Mouse (Mus musculus): ENCODE results near the gene Clcn6. TPM values are rescaled to one million over a fixed set of nuclear protein-coding genes. Genes with fewer than 3 reads are reported as not detected.
"Not testable (repeated sequence)": the region's sequence is repeated elsewhere in the genome, so short reads cannot be mapped to it uniquely, and the experiment has no call there.

The Clcn6 gene
- total RNA-seq, 2 experiments from 2014 or later: 60.1 to 61.1 TPM

DNA sequence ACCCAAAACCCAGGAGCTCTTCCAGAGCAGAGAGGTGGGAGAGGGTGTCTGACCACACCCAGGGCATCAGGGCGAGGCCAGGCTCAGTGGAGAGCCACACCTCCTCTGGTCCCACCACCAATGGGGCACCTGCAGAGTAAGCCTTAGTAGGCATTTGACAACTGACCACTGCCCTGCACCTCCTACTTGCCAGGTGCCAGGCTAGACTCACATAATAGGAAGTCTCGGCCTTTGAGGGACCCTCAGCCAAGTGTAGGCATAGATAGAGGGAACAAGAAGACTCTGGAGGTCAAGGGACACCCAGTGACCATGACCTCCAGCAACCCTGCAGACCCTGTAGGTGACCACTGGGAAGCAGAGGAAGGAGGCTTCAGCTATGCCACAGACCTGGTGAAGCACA, 5.5 kb upstream of the Clcn6 start:
- no peak for DNase-seq (ENCODE audit: low spot score in 2 of 2)
- intact Hi-C loops (cut with DNase I): no loop called here

- DNase-seq (ENCODE audit: low spot score in 2 of 2); intact Hi-C loops (cut with DNase I): not testable (repeated sequence)
Observed at GRCm38 (mm10) chr4:148043327-148043726, 4.7 kb upstream of the Clcn6 start.

DNA sequence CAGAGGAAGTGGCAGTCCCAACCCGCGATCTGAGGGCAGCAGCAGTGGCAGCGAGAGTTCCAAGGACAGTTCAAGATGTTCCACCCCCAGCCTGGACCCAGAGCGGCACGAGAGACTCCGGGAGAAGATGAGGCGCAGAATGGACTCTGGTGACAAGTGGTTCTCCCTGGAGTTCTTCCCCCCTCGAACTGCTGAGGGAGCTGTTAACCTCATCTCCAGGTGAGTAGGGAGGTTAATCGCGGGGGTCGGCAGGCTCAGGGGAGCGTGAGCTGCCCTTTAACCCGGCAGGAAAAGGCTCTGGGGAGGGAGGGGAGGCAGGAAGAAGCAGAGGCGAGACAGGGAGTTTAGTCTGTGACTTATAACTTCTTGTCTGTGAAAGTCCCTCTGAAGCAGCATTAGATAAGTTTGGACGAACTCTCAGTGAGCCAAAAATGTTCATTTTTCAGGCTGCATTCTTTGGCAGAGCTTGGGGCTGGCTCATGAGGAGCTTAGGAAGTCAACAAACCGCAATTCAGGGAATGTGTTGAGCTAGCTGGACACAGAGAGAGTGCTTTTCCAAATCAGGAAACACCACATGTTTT, 3.1 kb upstream of the Clcn6 start:
- DNase-seq (ENCODE audit: low spot score in 2 of 2): no peak
- intact Hi-C loops (cut with DNase I): no loop called here

DNA sequence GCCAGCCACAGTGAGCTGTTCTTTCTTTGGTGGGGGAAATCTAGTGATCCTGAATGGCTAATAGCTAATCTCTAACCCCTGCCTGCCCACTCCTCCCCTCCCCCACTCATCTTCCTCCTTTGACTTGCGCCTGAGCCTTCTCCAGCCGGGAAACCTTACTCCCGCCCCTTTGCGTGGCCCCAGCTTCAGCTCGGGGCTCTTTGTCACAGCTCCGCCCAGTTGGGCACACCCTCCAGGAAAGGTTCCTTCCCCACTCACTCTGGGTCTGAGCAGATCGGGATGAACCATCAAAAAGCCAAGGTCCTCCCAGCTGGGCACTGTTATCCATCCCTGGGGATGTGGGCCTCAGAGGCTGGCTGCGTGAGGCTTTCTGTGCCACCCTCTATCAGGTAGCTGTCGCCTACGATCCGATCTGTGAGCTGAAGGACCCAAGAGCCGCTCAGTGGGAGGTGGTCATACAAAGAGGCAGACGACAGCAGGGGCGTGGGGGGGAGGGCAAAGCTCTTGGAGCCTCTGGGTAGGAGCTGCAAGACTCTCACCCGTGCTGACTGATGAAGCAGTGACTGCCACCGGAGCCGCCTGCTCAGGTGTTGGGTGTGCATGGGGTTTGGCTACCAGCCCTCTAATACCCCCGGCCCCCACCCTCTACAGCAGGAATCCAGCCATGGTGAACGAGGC, 2.5 kb upstream of the Clcn6 start:
- intact Hi-C loops (cut with DNase I): no loop called here
- no peak for DNase-seq (ENCODE audit: low spot score in 2 of 2)

- intact Hi-C loops (cut with DNase I): no loop called here
Observed at GRCm38 (mm10) chr4:148040029-148040830, 1.6 kb upstream of the Clcn6 start.

DNA sequence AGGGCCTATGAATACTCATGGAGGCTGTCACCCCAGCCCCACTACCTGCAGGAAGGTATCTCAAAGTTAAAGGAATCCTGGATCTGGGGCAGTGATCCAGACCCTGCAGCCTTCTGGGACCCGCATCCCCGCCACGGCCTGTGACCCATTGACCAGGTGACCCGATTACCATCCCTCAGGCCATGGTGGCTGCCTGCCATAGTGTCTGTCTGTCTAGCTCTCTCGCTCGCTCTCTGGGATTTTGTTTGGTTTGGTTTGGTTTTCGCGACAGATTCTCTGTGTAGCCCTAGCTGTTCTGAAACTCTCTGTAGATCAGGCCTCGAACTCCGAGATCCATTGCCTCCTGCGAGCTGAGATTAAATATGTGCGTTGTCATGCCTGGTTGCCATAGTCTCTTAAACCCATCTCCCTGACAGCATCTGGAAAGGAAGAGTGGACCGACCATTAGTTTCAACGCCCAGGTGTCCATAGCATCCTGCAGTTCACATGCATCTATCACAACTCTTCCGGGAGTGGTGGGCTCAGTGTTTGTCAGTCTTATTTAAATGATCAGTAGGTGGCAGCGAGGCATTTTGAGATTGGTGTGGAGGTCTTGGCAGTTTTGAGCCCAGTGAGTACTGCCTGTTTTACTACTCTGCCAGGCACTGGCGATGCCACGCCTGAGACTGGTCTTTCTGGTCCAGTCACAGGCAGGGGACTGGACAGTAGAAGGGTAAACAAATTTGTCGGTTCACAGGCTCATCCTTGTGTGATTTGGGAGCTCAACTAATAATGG, 820 bp upstream of the Clcn6 start:
- no peak for DNase-seq (ENCODE audit: low spot score in 2 of 2)
- intact Hi-C loops (cut with DNase I): no loop called here

More at GRCm38 (mm10) chr4:148040029-148040830, 1.6 kb upstream of the Clcn6 start:
- DNase-seq (ENCODE audit: low spot score in 2 of 2): no peak

DNA sequence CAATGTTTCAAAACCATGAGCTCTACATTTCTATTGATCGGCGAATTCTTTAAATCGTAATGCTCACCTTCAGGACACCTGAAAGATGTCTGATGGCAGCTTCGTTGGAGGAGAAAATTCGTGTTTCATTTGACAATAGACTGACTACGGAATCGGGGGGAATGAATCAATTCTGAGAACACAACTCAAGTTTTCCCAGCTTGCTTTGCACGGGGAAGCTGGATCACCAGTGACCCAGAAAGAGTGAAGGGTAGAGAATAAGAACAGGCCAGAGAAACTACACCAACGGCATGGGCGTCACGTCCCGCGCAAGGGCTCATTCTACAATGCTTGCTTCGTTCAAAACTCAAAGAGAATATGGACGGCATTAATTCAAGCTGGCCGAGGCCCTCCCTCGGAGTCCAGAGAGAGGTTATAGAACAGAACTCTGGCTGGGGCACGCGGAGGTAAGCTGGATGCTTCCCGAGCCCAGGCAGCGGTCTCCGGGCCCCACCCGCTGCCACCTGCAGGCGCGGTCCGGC, 482 bp downstream of the Clcn6 start:
- no peak for DNase-seq (ENCODE audit: low spot score in 2 of 2)
- intact Hi-C loops (cut with DNase I): no loop called here

GRCm38 (mm10) chr4:148035440-148035839, 3.2 kb downstream of the Clcn6 start:
- intact Hi-C loops (cut with DNase I): no loop called here
- DNase-seq (ENCODE audit: low spot score in 2 of 2): no peak

DNA sequence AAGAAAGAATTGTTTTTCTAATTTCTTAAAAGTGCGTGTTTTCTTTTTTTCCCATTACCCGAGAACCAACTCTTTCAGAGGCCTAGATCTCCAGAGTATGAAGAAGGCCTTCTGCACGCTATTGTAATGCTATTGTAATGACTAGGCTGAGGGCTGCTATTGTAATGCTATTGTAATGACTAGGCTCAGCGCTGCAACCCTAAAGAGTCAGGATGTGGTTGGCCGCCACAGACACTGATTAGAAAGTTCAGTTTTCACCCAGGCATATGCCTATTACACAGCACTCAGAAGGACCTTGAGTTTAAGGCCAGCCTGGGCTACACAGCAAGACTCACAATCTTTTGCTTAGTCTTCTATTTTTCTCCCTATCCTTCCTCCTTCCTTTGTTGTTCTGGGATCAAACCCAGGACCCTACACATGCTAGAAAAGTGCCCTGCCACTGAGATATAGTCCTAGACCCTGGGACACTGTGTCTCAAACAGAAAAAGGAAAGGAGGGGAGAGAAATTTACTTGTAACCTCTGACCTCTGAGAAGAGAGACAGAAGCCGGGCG, 4.7 kb downstream of the Clcn6 start:
- intact Hi-C loops (cut with DNase I): no loop called here

GRCm38 (mm10) chr4:148030506-148030905, 8.1 kb downstream of the Clcn6 start:
- intact Hi-C loops (cut with DNase I): no loop called here
- DNase-seq (ENCODE audit: low spot score in 2 of 2): no peak

More for the DNA sequence above, 4.7 kb downstream of the Clcn6 start:
- DNase-seq (ENCODE audit: low spot score in 2 of 2): no peak

DNA sequence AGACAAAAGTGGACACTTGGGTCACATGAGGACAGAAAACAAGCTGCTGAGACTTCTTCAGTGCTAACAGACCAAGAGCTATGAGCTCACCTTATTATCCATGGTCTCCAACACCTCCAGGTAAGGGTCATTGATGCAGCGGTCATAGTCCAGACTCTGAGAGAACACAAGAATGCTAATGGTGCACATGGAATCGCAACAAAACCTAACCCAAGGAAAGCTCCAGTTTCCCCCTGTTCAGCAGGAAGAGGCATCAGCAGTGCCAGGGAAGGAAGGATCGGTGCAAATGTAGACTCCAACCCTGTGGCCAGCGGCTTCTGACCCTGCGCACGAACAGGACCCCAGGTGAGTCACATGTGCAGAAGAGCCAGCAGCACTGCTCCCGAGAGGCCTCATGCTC, 9.3 kb downstream of the Clcn6 start:
- intact Hi-C loops (cut with DNase I): no loop called here
- DNase-seq (ENCODE audit: low spot score in 2 of 2): no peak

DNA sequence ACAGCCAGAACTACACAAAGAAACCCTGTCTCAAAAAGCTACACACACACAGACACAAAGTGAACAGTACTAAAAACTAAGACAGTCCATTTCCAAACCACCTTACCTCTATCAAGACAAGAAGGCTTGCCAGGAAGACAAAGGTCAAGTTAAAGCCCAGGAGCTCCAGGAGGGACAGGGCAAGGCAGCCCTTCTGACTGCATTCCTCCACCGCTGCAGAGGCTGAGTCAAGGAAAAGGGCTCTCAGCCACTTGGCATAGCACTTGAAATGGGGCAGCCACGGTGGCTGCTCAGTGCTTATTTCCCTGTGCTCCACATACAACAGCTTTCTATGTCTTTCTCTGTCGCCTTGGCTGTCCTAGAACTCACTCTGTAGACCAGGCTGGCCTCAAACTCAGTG, 14.6 kb downstream of the Clcn6 start:
- DNase-seq (ENCODE audit: low spot score in 2 of 2): no peak
- intact Hi-C loops (cut with DNase I): no loop called here

GRCm38 (mm10) chr4:148018410-148018809, 20.2 kb downstream of the Clcn6 start:
- intact Hi-C loops (cut with DNase I): no loop called here

DNA sequence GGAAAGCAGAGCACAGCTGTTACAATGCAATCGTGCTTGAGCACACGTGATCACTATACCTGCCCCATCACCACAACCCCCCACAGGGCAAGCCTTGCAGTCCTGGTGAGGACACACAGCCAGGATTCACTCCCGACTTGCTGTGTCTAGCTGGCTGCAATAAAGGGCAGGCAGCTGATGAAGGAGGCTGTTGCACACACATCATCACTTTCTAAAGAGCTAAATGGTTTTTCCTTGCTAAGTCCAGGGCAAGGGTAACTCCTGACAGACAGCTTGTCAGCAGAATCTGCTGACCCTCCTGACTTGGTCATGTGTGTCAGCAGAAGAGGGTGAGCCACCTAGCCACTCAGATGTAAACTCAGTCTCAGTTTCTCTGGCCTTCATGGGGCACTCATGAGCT, 21.6 kb downstream of the Clcn6 start:
- no peak for DNase-seq (ENCODE audit: low spot score in 2 of 2)
- intact Hi-C loops (cut with DNase I): no loop called here

More at GRCm38 (mm10) chr4:148018410-148018809, 20.2 kb downstream of the Clcn6 start:
- no peak for DNase-seq (ENCODE audit: low spot score in 2 of 2)

DNA sequence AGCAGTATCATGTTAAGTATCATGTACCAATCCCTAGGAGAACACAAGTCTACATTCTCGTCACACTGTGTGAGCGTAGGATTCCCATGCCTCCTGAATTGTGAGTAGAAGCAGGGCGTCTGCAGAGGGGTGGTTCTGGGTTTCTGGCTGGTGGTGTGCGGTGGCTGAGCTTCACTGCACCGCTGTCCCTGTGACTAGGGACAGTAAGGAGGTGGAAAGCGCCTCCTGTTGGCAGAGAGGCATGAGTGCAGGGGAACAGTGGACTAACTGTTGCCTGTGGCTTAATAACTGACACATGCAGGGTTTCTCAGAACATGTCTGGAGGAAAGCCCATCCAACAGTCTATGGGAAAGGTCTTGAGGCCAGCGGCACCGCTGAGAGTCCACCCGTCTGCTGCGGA, 23.2 kb downstream of the Clcn6 start:
- intact Hi-C loops (cut with DNase I): no loop called here
- peak in 1 of 2 experiments; percentile 56 for DNase-seq (ENCODE audit: low spot score in 2 of 2)

DNA sequence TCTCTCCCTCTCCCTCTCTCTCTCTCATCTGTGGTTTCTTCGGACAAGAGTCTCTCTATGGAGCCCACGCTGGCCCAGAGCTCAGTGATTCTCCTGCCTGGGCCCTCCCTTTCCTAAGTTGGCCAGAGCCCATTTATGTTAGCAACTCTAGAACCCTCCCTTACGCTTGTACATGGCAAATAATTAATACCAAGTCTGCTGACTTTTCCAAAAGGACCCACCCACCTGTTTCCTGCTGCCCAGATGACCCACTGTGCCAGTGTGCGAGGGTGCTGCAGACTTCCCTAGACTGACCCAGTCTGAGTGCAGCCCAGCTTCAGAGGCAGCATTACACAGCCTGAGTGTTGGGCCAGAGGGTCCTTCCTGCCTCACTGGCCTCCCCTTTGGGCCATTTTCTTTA, 26.4 kb downstream of the Clcn6 start:
- DNase-seq (ENCODE audit: low spot score in 2 of 2): no peak
- intact Hi-C loops (cut with DNase I): no loop called here

GRCm38 (mm10) chr4:148011332-148011731, 27.3 kb downstream of the Clcn6 start:
- intact Hi-C loops (cut with DNase I): no loop called here
- DNase-seq (ENCODE audit: low spot score in 2 of 2): no peak

DNA sequence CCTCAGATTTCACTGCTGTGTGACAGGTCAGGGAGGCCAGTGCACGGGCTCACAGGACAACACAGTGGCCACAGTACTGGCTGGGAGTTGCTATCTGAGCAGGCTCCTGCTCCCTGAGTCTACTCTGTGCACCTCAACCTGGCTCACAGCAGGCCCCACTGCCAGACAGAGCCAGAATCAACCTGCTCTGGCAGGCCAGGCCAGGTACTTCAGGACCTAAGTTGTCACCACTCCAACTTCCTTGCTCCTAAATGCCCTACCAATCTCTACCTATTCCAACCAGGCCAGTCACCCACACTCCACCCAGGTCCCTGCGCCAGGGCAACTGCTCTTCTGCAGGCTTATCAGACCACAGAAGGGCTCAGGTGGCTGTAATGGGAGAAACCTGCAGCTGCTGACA, 29.0 kb downstream of the Clcn6 start:
- intact Hi-C loops (cut with DNase I): loop anchor here (2.0 kb wide), 1 partner anchor 49 kb away; no protein-coding TSS in a partner anchor

GRCm38 (mm10) chr4:148008412-148008811, 30.2 kb downstream of the Clcn6 start:
- DNase-seq (ENCODE audit: low spot score in 2 of 2): peak; percentile 70 to 82
- intact Hi-C loops (cut with DNase I): loop anchor here (2.0 kb wide), 1 partner anchor 48 kb away; no protein-coding TSS in a partner anchor

More for the DNA sequence above, 29.0 kb downstream of the Clcn6 start:
- no peak for DNase-seq (ENCODE audit: low spot score in 2 of 2)

All from left cerebral cortex, postnatal 14 days (tissue).